Mouse (Mus musculus) midbrain, postnatal 0 days (tissue): ENCODE measurements around the gene Nol4l. TPM values are rescaled to one million over a fixed set of nuclear protein-coding genes. Genes with fewer than 3 reads are reported as not detected.
A peak's percentile ranks its signal among the peaks of the same experiment; 100 is the strongest.

Experiments used
- ATAC-seq: fragments of 200-750 bp; cut with Nextera tagmentation; 2 replicates; pipeline ENCODE4 v1.8.0; 2017; ENCODE audit warnings: moderate number of reproducible peaks, mild to moderate bottlenecking, moderate TSS enrichment, moderate library complexity; ENCODE audit not compliant: low FRiP score
- DNase-seq: peaks from one replicate; pipeline ENCODE4 v3.0.0-alpha.2; 2015; ENCODE audit warnings: low spot score
- H3K27ac ChIP-seq: fragments of 300-500 bp; sonication (generic); 2 replicates; pipeline ENCODE4 v1.5.1; 2014; ENCODE audit warnings: low read depth, mild to moderate bottlenecking, low read length, mixed read lengths
- H3K27me3 ChIP-seq: fragments of 300-500 bp; sonication (generic); 2 replicates; pipeline ENCODE4 v1.6.1; 2014; ENCODE audit warnings: low read length, control low read depth, mixed read lengths; ENCODE audit not compliant: insufficient read depth
- H3K36me3 ChIP-seq: fragments of 300-500 bp; sonication (generic); 2 replicates; pipeline ENCODE4 v1.6.1; 2014; ENCODE audit warnings: low read length, control low read depth, mixed read lengths; ENCODE audit not compliant: insufficient read depth
- H3K4me1 ChIP-seq: fragments of 300-500 bp; sonication (generic); 2 replicates; pipeline ENCODE4 v1.6.1; 2014; ENCODE audit warnings: mild to moderate bottlenecking, control low read depth, antibody characterized with exemption, low read length, mixed read lengths; ENCODE audit not compliant: insufficient read depth
- H3K4me2 ChIP-seq: fragments of 300-500 bp; sonication (generic); 2 replicates; pipeline ENCODE4 v1.6.1; 2014; ENCODE audit warnings: low read depth, mild to moderate bottlenecking, low read length, mixed read lengths; ENCODE audit not compliant: poor library complexity, severe bottlenecking
- H3K4me3 ChIP-seq: fragments of 300-500 bp; sonication (generic); 2 replicates; pipeline ENCODE4 v1.5.1; 2014; ENCODE audit warnings: low read depth, mild to moderate bottlenecking, low read length, moderate library complexity
- H3K9ac ChIP-seq: fragments of 300-500 bp; sonication (generic); replicated peaks from 2 replicates; pipeline ENCODE4 v1.6.1; 2014; ENCODE audit warnings: mild to moderate bottlenecking, low read length, moderate library complexity, mixed read lengths; ENCODE audit not compliant: poor library complexity, severe bottlenecking
- H3K9me3 ChIP-seq: fragments of 300-500 bp; sonication (generic); 2 replicates; pipeline ENCODE4 v1.6.1; 2016; ENCODE audit warnings: low read length, control low read depth
- CTCF ChIP-seq: IDR thresholded peaks from 2 replicates; pipeline ENCODE4 v1.5.1; 2016; ENCODE audit warnings: antibody characterized with exemption, mild to moderate bottlenecking
- WGBS: fragments of 180-500 bp; shearing (Covaris S2); extraction: QIAGEN DNeasy Blood & Tissue Kit; methylation state at CpG from one replicate; pipeline ENCODE4 v1.1.7; 2014; 5-methylcytosine and 5-hydroxymethylcytosine counted together
- polyA plus RNA-seq: library from polyadenylated mRNA; unstranded; fragments of >200 nt; fragmentation: Nextera tagmentation; extraction: Ambion mirVana; gene quantifications from 2 replicates; pipeline ENCODE4 v1.2.1, GENCODE M21; 2015
- total RNA-seq: library from RNA; depleted of rRNA; stranded (reverse); fragments of >200 nt; gene quantifications from 2 replicates; pipeline ENCODE4 v1.2.3, GENCODE M21; 2014

Nol4l gene
- total and polyA plus RNA-seq, 2 experiments from 2014 or later, result 26.4 to 97.7 TPM

- no peak for DNase-seq
- peak; percentile 44 for TF ChIP-seq CTCF
- Histone ChIP-seq H3K4me1 (no peaks in the 10 kb centered on the region), H3K27ac (no peak overlapping the region), H3K36me3 (peaks cover 76% of the 10 kb centered on the region), H3K4me3 (no peak overlapping the region), H3K4me2 (no peak overlapping the region), H3K9ac (no peak overlapping the region), H3K27me3 (no peaks in the 10 kb centered on the region), H3K9me3 (no peaks in the 10 kb centered on the region)
- ATAC-seq, result no peak
- WGBS, result 62% methylated on average over 6 of the region's 6 CpGs
Observed at GRCm38 (mm10) chr2:153412563-153412962, 117.2 kb downstream of the Nol4l start.

- H3K4me1 ChIP-seq, result no peaks in the 10 kb centered on the region
- H3K4me2 ChIP-seq, result no peak overlapping the region
- ATAC-seq, result no peak
- H3K36me3 ChIP-seq, result peaks cover 69% of the 10 kb centered on the region
- H3K4me3 ChIP-seq, result no peak overlapping the region
- no peak for TF ChIP-seq CTCF
- no peaks in the 10 kb centered on the region for H3K9me3 ChIP-seq
- no peak for DNase-seq
- WGBS, result 69% methylated on average over 9 of the region's 9 CpGs
- no peak overlapping the region for H3K9ac ChIP-seq
- no peaks in the 10 kb centered on the region for H3K27me3 ChIP-seq
- no peak overlapping the region for H3K27ac ChIP-seq
Observed at GRCm38 (mm10) chr2:153411557-153411956, 118.2 kb downstream of the Nol4l start.

- WGBS, result 80% methylated on average over 3 of the region's 3 CpGs
Observed at GRCm38 (mm10) chr2:153408971-153409370, 120.8 kb downstream of the Nol4l start.

GRCm38 (mm10) chr2:153406882-153407281, 122.9 kb downstream of the Nol4l start:
- H3K36me3 ChIP-seq, result peaks cover 48% of the 10 kb centered on the region
- H3K9me3 ChIP-seq, result no peaks in the 10 kb centered on the region
- DNase-seq (no peak), ATAC-seq (no peak)
- H3K4me2 ChIP-seq, result no peak overlapping the region
- no peak for TF ChIP-seq CTCF
- no peak overlapping the region for H3K4me3 ChIP-seq
- H3K9ac ChIP-seq, result no peak overlapping the region
- 69% methylated on average over 6 of the region's 6 CpGs for WGBS
- H3K4me1 ChIP-seq, result no peaks in the 10 kb centered on the region
- H3K27ac ChIP-seq, result 0 out of 2 replicates have a peak overlapping the region, but pooled peaks have one; percentile 0
- H3K27me3 ChIP-seq, result no peaks in the 10 kb centered on the region

More at GRCm38 (mm10) chr2:153408971-153409370, 120.8 kb downstream of the Nol4l start:
- DNase-seq, result no peak
- no peak overlapping the region for H3K4me2 ChIP-seq
- peaks cover 56% of the 10 kb centered on the region for H3K36me3 ChIP-seq
- ATAC-seq, result no peak
- H3K27me3 ChIP-seq, result no peaks in the 10 kb centered on the region
- H3K4me3 ChIP-seq, result no peak overlapping the region
- H3K9me3 ChIP-seq, result no peaks in the 10 kb centered on the region
- H3K4me1 ChIP-seq, result no peaks in the 10 kb centered on the region
- no peak for TF ChIP-seq CTCF
- no peak overlapping the region for H3K9ac ChIP-seq
- no peak overlapping the region for H3K27ac ChIP-seq

GRCm38 (mm10) chr2:153404882-153405281, 124.9 kb downstream of the Nol4l start:
- no peak overlapping the region for H3K4me2 ChIP-seq
- no peak overlapping the region for H3K9ac ChIP-seq
- H3K27ac ChIP-seq, result no peak overlapping the region
- H3K9me3 ChIP-seq, result no peaks in the 10 kb centered on the region
- peaks cover 48% of the 10 kb centered on the region for H3K36me3 ChIP-seq
- DNase-seq, result no peak
- no peaks in the 10 kb centered on the region for H3K27me3 ChIP-seq
- H3K4me1 ChIP-seq, result no peaks in the 10 kb centered on the region
- no peak overlapping the region for H3K4me3 ChIP-seq
- no peak for ATAC-seq
- WGBS, result 89% methylated on average over 3 of the region's 3 CpGs
- no peak for TF ChIP-seq CTCF

- H3K4me1 ChIP-seq, result no peaks in the 10 kb centered on the region
- H3K36me3 ChIP-seq, result peaks cover 48% of the 10 kb centered on the region
- TF ChIP-seq CTCF, result no peak
- no peak overlapping the region for H3K4me3 ChIP-seq
- WGBS, result 93% methylated on average over 3 of the region's 3 CpGs
- no peak for DNase-seq
- no peak overlapping the region for H3K4me2 ChIP-seq
- no peak for ATAC-seq
- H3K27me3 ChIP-seq, result no peaks in the 10 kb centered on the region
- H3K9me3 ChIP-seq, result no peaks in the 10 kb centered on the region
- H3K27ac ChIP-seq, result no peak overlapping the region
- no peak overlapping the region for H3K9ac ChIP-seq
Observed at GRCm38 (mm10) chr2:153404062-153404461, 125.7 kb downstream of the Nol4l start.
